Mouse (Mus musculus): ENCODE results near the gene Rnf225.
"Not testable (repeated sequence)": the region's sequence is repeated elsewhere in the genome, so short reads cannot be mapped to it uniquely, and the experiment has no call there.

Gene Rnf225

GRCm38 (mm10) chr7:12927693-12928589, 725 bp downstream of the Rnf225 start:
- DNase-seq (ENCODE audit: low spot score) = no peak

GRCm38 (mm10) chr7:12933615-12934140, 6.5 kb downstream of the Rnf225 start:
- DNase-seq (ENCODE audit: low spot score) = no peak

- no peak for DNase-seq (ENCODE audit: low spot score)
Observed at GRCm38 (mm10) chr7:12934808-12935207, 7.6 kb downstream of the Rnf225 start.

- DNase-seq (ENCODE audit: low spot score) = not testable (repeated sequence)
Observed at GRCm38 (mm10) chr7:12937254-12937803, 10.1 kb downstream of the Rnf225 start.

GRCm38 (mm10) chr7:12940599-12940998, 13.4 kb downstream of the Rnf225 start:
- no peak for DNase-seq (ENCODE audit: low spot score)

GRCm38 (mm10) chr7:12943488-12943887, 16.3 kb downstream of the Rnf225 start:
- peak; percentile 40 for DNase-seq (ENCODE audit: low spot score)

GRCm38 (mm10) chr7:12949032-12949871, 22.0 kb downstream of the Rnf225 start:
- DNase-seq (ENCODE audit: low spot score) = peak; percentile 96

- DNase-seq (ENCODE audit: low spot score) = no peak
Observed at GRCm38 (mm10) chr7:12949872-12950229, 22.6 kb downstream of the Rnf225 start.

- no peak for DNase-seq (ENCODE audit: low spot score)
Observed at GRCm38 (mm10) chr7:12954896-12955295, 27.7 kb downstream of the Rnf225 start.

GRCm38 (mm10) chr7:12957511-12957910, 30.3 kb downstream of the Rnf225 start:
- DNase-seq (ENCODE audit: low spot score) = no peak

GRCm38 (mm10) chr7:12958948-12959347, 31.7 kb downstream of the Rnf225 start:
- DNase-seq (ENCODE audit: low spot score) = no peak

GRCm38 (mm10) chr7:12959718-12960117, 32.5 kb downstream of the Rnf225 start:
- DNase-seq (ENCODE audit: low spot score) = no peak

GRCm38 (mm10) chr7:12961511-12962141, 34.4 kb downstream of the Rnf225 start:
- DNase-seq (ENCODE audit: low spot score) = peak; percentile 82

GRCm38 (mm10) chr7:12965678-12966091, 38.5 kb downstream of the Rnf225 start, which contains the start of gene Zfp324:
TSS of gene Zfp324 (plus strand) at chr7:12965838.
- peak; percentile 85 for DNase-seq (ENCODE audit: low spot score)

- peak; percentile 52 for DNase-seq (ENCODE audit: low spot score)
Observed at GRCm38 (mm10) chr7:12966104-12966845, 39.1 kb downstream of the Rnf225 start.

GRCm38 (mm10) chr7:12970906-12971305, 43.7 kb downstream of the Rnf225 start:
- no peak for DNase-seq (ENCODE audit: low spot score)

GRCm38 (mm10) chr7:12977682-12978389, 50.6 kb downstream of the Rnf225 start, which contains the start of gene Zfp446:
TSS of gene Zfp446 (plus strand) at chr7:12977848.
- peak; percentile 99 for DNase-seq (ENCODE audit: low spot score)

GRCm38 (mm10) chr7:12978931-12979722, 51.9 kb downstream of the Rnf225 start:
- DNase-seq (ENCODE audit: low spot score) = no peak

GRCm38 (mm10) chr7:12979776-12980175, 52.6 kb downstream of the Rnf225 start:
- DNase-seq (ENCODE audit: low spot score) = no peak
